Mouse (Mus musculus) hindbrain, embryonic 16.5 days (tissue): Measurements from ENCODE around the gene Comtd1. TPM values are rescaled to one million over a fixed set of nuclear protein-coding genes. Genes with fewer than 3 reads are reported as not detected.

Experiments
- ATAC-seq: fragments of 200-750 bp; cut with Nextera tagmentation; 2 replicates; pipeline ENCODE4 v1.8.0; 2017; ENCODE audit warnings: moderate TSS enrichment, moderate library complexity
- H3K27ac ChIP-seq: fragments of 300-500 bp; sonication (generic); 2 replicates; pipeline ENCODE4 v1.5.1; 2014; ENCODE audit warnings: low read depth, mild to moderate bottlenecking, control low read depth, low read length, moderate library complexity
- H3K27me3 ChIP-seq: fragments of 300-500 bp; sonication (generic); replicated peaks from 2 replicates; pipeline ENCODE4 v1.6.1; 2014; ENCODE audit warnings: low read length; ENCODE audit not compliant: control insufficient read depth, insufficient read depth
- H3K36me3 ChIP-seq: fragments of 300-500 bp; sonication (generic); 2 replicates; pipeline ENCODE4 v1.6.1; 2014; ENCODE audit warnings: mild to moderate bottlenecking, low read length, moderate library complexity, mixed read lengths; ENCODE audit not compliant: control insufficient read depth, insufficient read depth
- H3K4me1 ChIP-seq: fragments of 300-500 bp; sonication (generic); 2 replicates; pipeline ENCODE4 v1.6.1; 2014; ENCODE audit warnings: low read depth, low read length; ENCODE audit not compliant: control insufficient read depth, insufficient read depth
- H3K4me2 ChIP-seq: fragments of 300-500 bp; sonication (generic); 2 replicates; pipeline ENCODE4 v1.6.1; 2014; ENCODE audit warnings: mild to moderate bottlenecking, low read length, control low read depth, moderate library complexity
- H3K4me3 ChIP-seq: fragments of 300-500 bp; sonication (generic); 2 replicates; pipeline ENCODE4 v1.5.1; 2014; ENCODE audit warnings: mild to moderate bottlenecking, low read length, control low read depth, moderate library complexity
- H3K9ac ChIP-seq: fragments of 300-500 bp; sonication (generic); 2 replicates; pipeline ENCODE4 v1.6.1; 2014; ENCODE audit warnings: low read depth, mild to moderate bottlenecking, control low read depth, low read length, moderate library complexity
- H3K9me3 ChIP-seq: fragments of 300-500 bp; sonication (generic); 2 replicates; pipeline ENCODE4 v1.6.1; 2014; ENCODE audit warnings: mild to moderate bottlenecking, low read length, moderate library complexity; ENCODE audit not compliant: control insufficient read depth
- WGBS: fragments of 180-500 bp; shearing (Covaris S2); extraction: QIAGEN DNeasy Blood & Tissue Kit; methylation state at CpG from one replicate; pipeline ENCODE4 v1.1.7; 2014; 5-methylcytosine and 5-hydroxymethylcytosine counted together
- polyA plus RNA-seq: library from polyadenylated mRNA; unstranded; fragments of >200 nt; fragmentation: Nextera tagmentation; extraction: Ambion mirVana; gene quantifications from 2 replicates; pipeline ENCODE4 v1.2.1, GENCODE M21; 2015

Gene Comtd1
- polyA plus RNA-seq, 1 experiment from 2014 or later, result 68.9 TPM

- no peak overlapping the region for H3K27ac ChIP-seq
- no peaks in the 10 kb centered on the region for H3K4me1 ChIP-seq
- no peak overlapping the region for H3K9ac ChIP-seq
- no peaks in the 10 kb centered on the region for H3K27me3 ChIP-seq
- WGBS, result 69% methylated on average over 7 of the region's 7 CpGs
- ATAC-seq, result no peak
- no peak overlapping the region for H3K4me3 ChIP-seq
- H3K9me3 ChIP-seq, result no peaks in the 10 kb centered on the region
- H3K4me2 ChIP-seq, result no peak overlapping the region
- no peaks in the 10 kb centered on the region for H3K36me3 ChIP-seq
Observed at GRCm38 (mm10) chr14:21822307-21822706, 26.5 kb downstream of the Comtd1 start.

GRCm38 (mm10) chr14:21820880-21821505 is 27.8 kb downstream of the Comtd1 start:
- ATAC-seq, result 0 out of 2 replicates have a peak, but pooled peaks have one; percentile 21
- no peaks in the 10 kb centered on the region for H3K4me1 ChIP-seq
- H3K27me3 ChIP-seq, result no peaks in the 10 kb centered on the region
- H3K27ac ChIP-seq, result no peak overlapping the region
- H3K9me3 ChIP-seq, result no peaks in the 10 kb centered on the region
- WGBS, result 93% methylated on average over 4 of the region's 4 CpGs
- H3K36me3 ChIP-seq, result no peaks in the 10 kb centered on the region
- no peak overlapping the region for H3K4me2 ChIP-seq
- H3K9ac ChIP-seq, result no peak overlapping the region
- H3K4me3 ChIP-seq, result no peak overlapping the region

GRCm38 (mm10) chr14:21817453-21817852 is 31.3 kb downstream of the Comtd1 start:
- no peak for ATAC-seq
- H3K4me1 ChIP-seq, result no peaks in the 10 kb centered on the region
- H3K4me3 ChIP-seq, result no peak overlapping the region
- no peak overlapping the region for H3K9ac ChIP-seq
- no peaks in the 10 kb centered on the region for H3K36me3 ChIP-seq
- WGBS, result 48% methylated on average over 4 of the region's 4 CpGs
- no peaks in the 10 kb centered on the region for H3K27me3 ChIP-seq
- no peak overlapping the region for H3K4me2 ChIP-seq
- no peak overlapping the region for H3K27ac ChIP-seq
- H3K9me3 ChIP-seq, result no peaks in the 10 kb centered on the region

- Histone ChIP-seq H3K9ac (no peak overlapping the region), H3K4me1 (no peaks in the 10 kb centered on the region), H3K36me3 (no peaks in the 10 kb centered on the region), H3K9me3 (no peaks in the 10 kb centered on the region), H3K27ac (no peak overlapping the region), H3K27me3 (no peaks in the 10 kb centered on the region), H3K4me3 (no peak overlapping the region), H3K4me2 (no peak overlapping the region)
- whole genome bisulfite sequencing, result 68% methylated on average over 3 of the region's 3 CpGs
- no peak for ATAC-seq
Observed at GRCm38 (mm10) chr14:21816255-21816654, 32.5 kb downstream of the Comtd1 start.

- WGBS, result 92% methylated on average over 4 of the region's 4 CpGs
- Histone ChIP-seq H3K4me1 (no peaks in the 10 kb centered on the region), H3K9me3 (no peaks in the 10 kb centered on the region), H3K36me3 (no peaks in the 10 kb centered on the region), H3K4me2 (no peak overlapping the region), H3K9ac (no peak overlapping the region), H3K4me3 (no peak overlapping the region), H3K27ac (no peak overlapping the region), H3K27me3 (no peaks in the 10 kb centered on the region)
- no peak for ATAC-seq
Observed at GRCm38 (mm10) chr14:21814606-21815005, 34.2 kb downstream of the Comtd1 start.

- WGBS, result 87% methylated on average over 3 of the region's 3 CpGs
Observed at GRCm38 (mm10) chr14:21813847-21814246, 34.9 kb downstream of the Comtd1 start.

GRCm38 (mm10) chr14:21813216-21813615 is 35.6 kb downstream of the Comtd1 start:
- H3K4me1 ChIP-seq, result no peaks in the 10 kb centered on the region
- 87% methylated on average over 4 of the region's 4 CpGs for WGBS
- H3K9ac ChIP-seq, result no peak overlapping the region
- H3K27ac ChIP-seq, result no peak overlapping the region
- no peaks in the 10 kb centered on the region for H3K27me3 ChIP-seq
- H3K9me3 ChIP-seq, result no peaks in the 10 kb centered on the region
- H3K4me2 ChIP-seq, result no peak overlapping the region
- H3K36me3 ChIP-seq, result no peaks in the 10 kb centered on the region
- H3K4me3 ChIP-seq, result no peak overlapping the region
- no peak for ATAC-seq

More at GRCm38 (mm10) chr14:21813847-21814246, 34.9 kb downstream of the Comtd1 start:
- no peak for ATAC-seq
- H3K4me1 ChIP-seq, result no peaks in the 10 kb centered on the region
- no peaks in the 10 kb centered on the region for H3K36me3 ChIP-seq
- H3K9me3 ChIP-seq, result no peaks in the 10 kb centered on the region
- H3K27me3 ChIP-seq, result no peaks in the 10 kb centered on the region
- no peak overlapping the region for H3K4me3 ChIP-seq
- no peak overlapping the region for H3K4me2 ChIP-seq
- H3K27ac ChIP-seq, result no peak overlapping the region
- no peak overlapping the region for H3K9ac ChIP-seq

- Histone ChIP-seq H3K9ac (no peak overlapping the region), H3K27ac (no peak overlapping the region), H3K36me3 (no peaks in the 10 kb centered on the region), H3K4me1 (no peaks in the 10 kb centered on the region), H3K4me3 (no peak overlapping the region), H3K27me3 (no peaks in the 10 kb centered on the region), H3K9me3 (no peaks in the 10 kb centered on the region), H3K4me2 (no peak overlapping the region)
- 24% methylated on average over 14 of the region's 14 CpGs for WGBS
- no peak for ATAC-seq
Observed at GRCm38 (mm10) chr14:21812590-21813162, 36.1 kb downstream of the Comtd1 start.

GRCm38 (mm10) chr14:21811744-21812393 is 36.9 kb downstream of the Comtd1 start:
- no peak overlapping the region for H3K4me2 ChIP-seq
- no peaks in the 10 kb centered on the region for H3K9me3 ChIP-seq
- no peaks in the 10 kb centered on the region for H3K4me1 ChIP-seq
- ATAC-seq, result no peak
- no peaks in the 10 kb centered on the region for H3K36me3 ChIP-seq
- H3K4me3 ChIP-seq, result no peak overlapping the region
- no peak overlapping the region for H3K27ac ChIP-seq
- H3K9ac ChIP-seq, result no peak overlapping the region
- WGBS, result 89% methylated on average over 10 of the region's 10 CpGs
- H3K27me3 ChIP-seq, result no peaks in the 10 kb centered on the region
